Mouse (Mus musculus) E14TG2a.4 (cell line): ENCODE results near the gene Synj2.
A peak's percentile ranks its signal among the peaks of the same experiment; 100 is the strongest.

Experiments
- H3K27me3 ChIP-seq: 2 replicates; pipeline ENCODE4 v1.6.1; 2014; ENCODE audit warnings: low read length, control low read depth; ENCODE audit not compliant: insufficient read depth
- H3K36me3 ChIP-seq: 2 replicates; pipeline ENCODE4 v1.6.1; 2014; ENCODE audit warnings: low read length, control low read depth; ENCODE audit not compliant: insufficient read depth
- H3K4me1 ChIP-seq: replicated peaks from 2 replicates; pipeline ENCODE4 v1.6.1; 2014; ENCODE audit warnings: low read depth, low read length, control low read depth
- H3K4me3 ChIP-seq: replicated peaks from 2 replicates; pipeline ENCODE4 v1.5.1; 2014; ENCODE audit warnings: mild to moderate bottlenecking, low read length
- H3K9me3 ChIP-seq: 2 replicates; pipeline ENCODE4 v1.6.1; 2014; ENCODE audit warnings: low read length, control low read depth
- CTCF ChIP-seq: conservative IDR thresholded peaks from 2 replicates; pipeline ENCODE4 v1.5.1; 2014; ENCODE audit warnings: low read length
- NANOG ChIP-seq: IDR thresholded peaks from 2 replicates; pipeline ENCODE4 v1.6.1; 2014; ENCODE audit warnings: borderline replicate concordance, low read length, mixed read lengths
- POU5F1 ChIP-seq: IDR thresholded peaks from 2 replicates; pipeline ENCODE4 v1.6.1; 2014; ENCODE audit warnings: low read length, borderline replicate concordance

The Synj2 gene

GRCm38 (mm10) chr17:5926710-5927109 lies 14.4 kb upstream of the Synj2 start:
- no peak overlapping the region for H3K4me3 ChIP-seq
- no peaks in the 10 kb centered on the region for H3K27me3 ChIP-seq
- no peak for TF ChIP-seq NANOG
- TF ChIP-seq CTCF = no peak
- no peak for TF ChIP-seq POU5F1
- H3K36me3 ChIP-seq = peaks cover 16% of the 10 kb centered on the region
- no peaks in the 10 kb centered on the region for H3K9me3 ChIP-seq
- H3K4me1 ChIP-seq = peaks cover 21% of the 10 kb centered on the region

DNA sequence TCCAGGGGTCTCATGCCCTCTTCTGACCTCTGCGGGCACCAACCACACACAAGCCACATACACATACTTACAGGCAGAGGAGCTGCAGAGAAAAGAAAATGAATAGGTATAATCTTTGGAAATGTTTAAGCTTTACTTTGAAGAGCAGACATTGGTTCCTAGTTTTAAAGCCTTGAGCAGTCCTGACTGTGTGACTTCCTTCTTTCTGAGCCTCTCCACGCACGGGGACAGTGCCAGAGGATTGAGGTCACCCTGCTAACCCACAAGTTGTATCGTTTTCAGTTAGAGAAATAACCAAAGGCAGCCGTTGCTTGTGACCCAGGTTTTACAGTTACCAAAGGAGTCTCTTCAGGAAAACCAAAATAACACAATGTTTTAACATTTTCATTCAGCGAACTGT lies 12.0 kb upstream of the Synj2 start:
- H3K4me3 ChIP-seq = no peak overlapping the region
- H3K9me3 ChIP-seq = no peaks in the 10 kb centered on the region
- peaks cover 10% of the 10 kb centered on the region for H3K4me1 ChIP-seq
- peaks cover 4% of the 10 kb centered on the region; the same call in 1 of the 2 replicates for H3K27me3 ChIP-seq
- H3K36me3 ChIP-seq = peaks cover 16% of the 10 kb centered on the region
- no peak for TF ChIP-seq NANOG
- TF ChIP-seq POU5F1 = no peak
- TF ChIP-seq CTCF = no peak

GRCm38 (mm10) chr17:5932161-5932560 lies 8.9 kb upstream of the Synj2 start:
- Histone ChIP-seq H3K4me3 (no peak overlapping the region), H3K4me1 (peaks cover 13% of the 10 kb centered on the region), H3K36me3 (peaks cover 3% of the 10 kb centered on the region; the same call in 1 of the 2 replicates), H3K27me3 (peaks cover 6% of the 10 kb centered on the region), H3K9me3 (no peaks in the 10 kb centered on the region)
- TF ChIP-seq NANOG = no peak
- TF ChIP-seq CTCF = no peak
- TF ChIP-seq POU5F1 = no peak

- H3K4me3 ChIP-seq = peak overlapping the region; percentile 43; the same call in 1 of the 2 replicates
- no peaks in the 10 kb centered on the region for H3K9me3 ChIP-seq
- TF ChIP-seq NANOG (no peak), POU5F1 (no peak), CTCF (no peak)
- H3K27me3 ChIP-seq = peaks cover 27% of the 10 kb centered on the region
- H3K36me3 ChIP-seq = no peaks in the 10 kb centered on the region
- H3K4me1 ChIP-seq = peaks cover 14% of the 10 kb centered on the region
Measured at GRCm38 (mm10) chr17:5934554-5935324, 6.3 kb upstream of the Synj2 start.

- peaks cover 20% of the 10 kb centered on the region for H3K4me1 ChIP-seq
- TF ChIP-seq POU5F1 (no peak), CTCF (no peak), NANOG (no peak)
- H3K9me3 ChIP-seq = no peaks in the 10 kb centered on the region
- H3K36me3 ChIP-seq = no peaks in the 10 kb centered on the region
- H3K27me3 ChIP-seq = peaks cover 37% of the 10 kb centered on the region
- no peak overlapping the region for H3K4me3 ChIP-seq
Measured at GRCm38 (mm10) chr17:5935680-5936079, 5.4 kb upstream of the Synj2 start.

DNA sequence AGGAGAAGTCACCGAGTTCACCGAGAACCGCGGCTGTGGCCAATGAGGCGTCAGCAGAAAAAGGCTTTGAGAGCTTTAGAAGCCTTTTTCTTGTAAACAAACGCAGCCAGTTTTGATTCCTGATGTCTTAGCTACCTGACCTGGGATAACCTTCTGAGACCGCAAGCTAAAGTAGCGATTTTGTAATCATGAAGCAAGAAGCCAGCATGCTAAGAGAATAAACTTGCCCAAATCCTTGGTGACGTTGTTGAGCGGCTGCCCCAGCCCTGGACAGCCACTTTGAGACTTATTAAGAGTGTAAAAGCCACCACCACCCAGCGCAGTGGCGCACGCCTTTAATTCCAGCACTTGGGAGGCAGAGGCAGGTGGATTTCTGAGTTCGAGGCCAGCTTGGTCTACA lies 4.8 kb upstream of the Synj2 start:
- H3K27me3 ChIP-seq = peaks cover 40% of the 10 kb centered on the region
- H3K9me3 ChIP-seq = no peaks in the 10 kb centered on the region
- peaks cover 17% of the 10 kb centered on the region for H3K4me1 ChIP-seq
- no peaks in the 10 kb centered on the region for H3K36me3 ChIP-seq
- TF ChIP-seq NANOG (no peak), CTCF (no peak), POU5F1 (no peak)
- H3K4me3 ChIP-seq = no peak overlapping the region

DNA sequence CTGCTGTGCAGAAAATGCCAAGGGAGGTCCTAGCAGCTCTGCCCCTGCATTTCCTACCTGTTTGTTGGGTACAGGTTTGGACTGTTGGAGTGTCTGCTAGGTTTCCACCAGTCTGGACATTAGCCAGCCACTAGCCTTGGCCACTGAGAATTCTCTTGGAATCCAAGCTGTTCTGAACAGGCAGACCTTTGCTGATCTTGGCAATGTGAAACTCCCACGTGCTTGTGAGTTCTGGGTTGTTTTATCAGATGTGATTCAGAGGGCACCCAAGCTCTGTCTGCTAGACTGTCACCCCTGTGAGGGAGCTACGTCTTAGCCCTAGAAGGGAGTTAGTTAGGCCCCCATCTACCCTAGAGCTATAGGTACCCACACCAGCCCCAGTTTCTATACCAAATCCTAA lies 3.6 kb upstream of the Synj2 start:
- Histone ChIP-seq H3K4me1 (peaks cover 20% of the 10 kb centered on the region), H3K4me3 (no peak overlapping the region), H3K27me3 (peaks cover 52% of the 10 kb centered on the region), H3K9me3 (no peaks in the 10 kb centered on the region), H3K36me3 (no peaks in the 10 kb centered on the region)
- TF ChIP-seq CTCF (no peak), POU5F1 (no peak), NANOG (no peak)

DNA sequence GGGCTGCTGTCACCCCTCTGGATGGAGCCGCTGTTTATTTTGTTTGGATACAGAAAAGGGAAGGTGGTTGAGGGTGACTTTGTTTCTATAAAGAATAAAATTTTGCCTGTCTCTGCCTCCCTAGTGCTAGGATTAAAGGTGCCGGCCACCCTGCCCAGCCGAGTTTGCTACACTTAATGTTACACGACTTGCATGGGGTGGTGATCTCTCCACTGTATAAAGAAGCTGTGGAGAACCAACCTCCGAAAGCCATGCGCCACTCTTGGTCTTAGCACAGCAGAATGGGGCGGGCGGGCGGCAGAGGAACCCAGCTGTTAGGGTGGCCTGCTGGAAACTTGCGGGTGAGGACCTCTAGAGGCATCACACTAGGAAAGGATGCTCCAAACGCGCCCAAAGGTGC lies 1.2 kb upstream of the Synj2 start:
- peaks cover 17% of the 10 kb centered on the region for H3K4me1 ChIP-seq
- H3K36me3 ChIP-seq = no peaks in the 10 kb centered on the region
- H3K27me3 ChIP-seq = peaks cover 56% of the 10 kb centered on the region
- peak overlapping the region; percentile 69 for H3K4me3 ChIP-seq
- TF ChIP-seq CTCF = no peak
- TF ChIP-seq POU5F1 = no peak
- no peak for TF ChIP-seq NANOG
- no peaks in the 10 kb centered on the region for H3K9me3 ChIP-seq

- Histone ChIP-seq H3K9me3 (no peaks in the 10 kb centered on the region), H3K4me1 (peaks cover 16% of the 10 kb centered on the region), H3K4me3 (peak overlapping the region; percentile 69), H3K36me3 (no peaks in the 10 kb centered on the region), H3K27me3 (peaks cover 65% of the 10 kb centered on the region)
- no peak for TF ChIP-seq POU5F1
- no peak for TF ChIP-seq CTCF
- TF ChIP-seq NANOG = no peak
Measured at GRCm38 (mm10) chr17:5940792-5941191, 288 bp upstream of the Synj2 start.
